Mouse (Mus musculus): ENCODE data around the gene Nfyb. TPM values are rescaled to one million over a fixed set of nuclear protein-coding genes. Genes with fewer than 3 reads are reported as not detected.

Gene Nfyb
- polyA plus RNA-seq, 1 experiment from 2014 or later, result 44.5 TPM

DNA sequence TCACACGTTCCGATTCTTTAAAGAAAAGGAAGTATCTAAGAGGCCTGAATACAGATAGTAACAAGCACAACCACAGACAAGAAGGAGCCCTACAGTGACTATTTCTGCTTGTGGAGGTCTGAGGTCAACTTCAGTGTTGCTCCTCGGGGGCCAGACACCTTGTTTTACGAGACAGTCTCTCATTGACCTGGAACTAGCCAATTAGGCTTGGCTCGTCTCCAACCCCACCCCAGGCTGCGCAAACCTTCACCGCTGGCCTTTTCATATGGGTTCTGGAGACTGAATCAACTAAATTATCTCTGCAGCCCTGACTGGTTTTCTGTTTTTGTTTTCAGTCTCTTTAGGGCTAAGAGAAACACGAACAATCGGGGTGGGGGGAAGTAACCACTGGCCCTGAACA is 6.6 kb downstream of the Nfyb start:
- Histone ChIP-seq H3K4me1 (ENCODE audit: control insufficient read depth, insufficient read depth, low read length) (peaks cover 37% of the 10 kb centered on the region), H3K4me3 (ENCODE audit: low read depth, low read length) (no peak overlapping the region), H3K4me2 (ENCODE audit: low read length) (no peak overlapping the region), H3K27ac (ENCODE audit: low read length) (no peak overlapping the region), H3K9ac (ENCODE audit: low read depth, low read length) (no peak overlapping the region), H3K36me3 (ENCODE audit: control insufficient read depth, insufficient read depth, low read length) (peaks cover 32% of the 10 kb centered on the region), H3K9me3 (replicated peaks; ENCODE audit: control insufficient read depth, low read length, poor library complexity, severe bottlenecking) (no peaks in the 10 kb centered on the region), H3K27me3 (ENCODE audit: control insufficient read depth, insufficient read depth, low read depth, low read length) (no peaks in the 10 kb centered on the region)
- no peak for ATAC-seq
- WGBS, result 70% methylated on average over 9 of the region's 9 CpGs

DNA sequence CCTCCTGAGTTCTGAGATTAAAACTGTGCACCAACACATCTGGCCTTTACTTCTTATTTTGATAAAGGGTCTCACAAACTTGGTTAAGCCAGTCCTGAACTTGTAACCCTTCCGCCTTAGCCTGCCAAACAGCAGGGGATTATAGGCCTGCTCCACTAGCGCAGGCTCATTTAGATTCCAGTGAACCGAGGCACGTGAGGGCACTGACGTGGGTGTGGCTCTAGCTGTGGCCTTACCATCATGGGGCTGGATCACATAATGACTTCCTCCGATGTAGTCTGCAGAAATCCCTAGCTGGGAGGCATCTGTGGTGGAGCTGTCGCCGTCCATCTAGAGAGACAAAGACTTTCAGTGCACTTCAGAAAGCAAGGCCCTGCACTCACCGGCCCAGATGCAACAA is 7.5 kb downstream of the Nfyb start:
- Histone ChIP-seq H3K4me3 (ENCODE audit: low read depth, low read length) (no peak overlapping the region), H3K27me3 (ENCODE audit: control insufficient read depth, insufficient read depth, low read depth, low read length) (no peaks in the 10 kb centered on the region), H3K9ac (ENCODE audit: low read depth, low read length) (no peak overlapping the region), H3K9me3 (replicated peaks; ENCODE audit: control insufficient read depth, low read length, poor library complexity, severe bottlenecking) (no peaks in the 10 kb centered on the region), H3K27ac (ENCODE audit: low read length) (no peak overlapping the region), H3K4me1 (ENCODE audit: control insufficient read depth, insufficient read depth, low read length) (peaks cover 31% of the 10 kb centered on the region), H3K36me3 (ENCODE audit: control insufficient read depth, insufficient read depth, low read length) (peaks cover 34% of the 10 kb centered on the region), H3K4me2 (ENCODE audit: low read length) (no peak overlapping the region)
- WGBS, result 93% methylated on average over 9 of the region's 9 CpGs
- no peak for ATAC-seq

DNA sequence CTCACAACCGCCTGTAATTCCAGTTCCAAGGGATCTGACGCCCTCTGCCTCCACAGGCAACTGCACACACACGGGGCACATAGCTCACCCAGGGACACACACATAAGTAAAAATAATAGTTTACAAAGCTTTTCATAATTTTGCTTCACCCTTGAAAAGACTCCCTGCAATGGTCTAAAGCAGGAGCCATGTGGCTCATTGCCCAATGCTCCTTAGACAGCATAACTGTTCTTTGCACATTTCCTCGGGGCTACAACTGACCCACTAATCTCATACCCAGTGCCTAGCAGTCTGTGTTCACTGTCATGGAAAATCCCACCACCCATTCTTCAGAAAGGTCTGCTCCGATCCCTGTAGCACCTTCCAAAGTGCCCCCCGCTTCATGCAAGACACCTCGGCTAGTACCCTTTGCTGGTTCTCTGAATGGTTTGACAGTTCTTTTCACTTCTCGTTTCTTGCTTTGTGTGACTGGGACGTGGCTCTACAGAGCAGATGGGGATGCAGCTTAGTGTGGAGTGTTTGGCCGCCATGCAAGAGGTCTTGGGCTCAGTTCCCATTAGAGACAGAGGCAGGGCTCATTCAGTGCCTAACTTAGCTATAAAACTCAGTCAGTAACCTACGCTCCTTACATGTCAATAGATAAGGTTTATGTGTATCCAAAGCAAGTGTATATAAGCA is 8.6 kb downstream of the Nfyb start:
- Histone ChIP-seq H3K4me1 (ENCODE audit: control insufficient read depth, insufficient read depth, low read length) (peaks cover 20% of the 10 kb centered on the region), H3K36me3 (ENCODE audit: control insufficient read depth, insufficient read depth, low read length) (peaks cover 42% of the 10 kb centered on the region), H3K27me3 (ENCODE audit: control insufficient read depth, insufficient read depth, low read depth, low read length) (no peaks in the 10 kb centered on the region), H3K4me3 (ENCODE audit: low read depth, low read length) (no peak overlapping the region), H3K4me2 (ENCODE audit: low read length) (no peak overlapping the region), H3K9ac (ENCODE audit: low read depth, low read length) (no peak overlapping the region), H3K27ac (ENCODE audit: low read length) (no peak overlapping the region), H3K9me3 (replicated peaks; ENCODE audit: control insufficient read depth, low read length, poor library complexity, severe bottlenecking) (no peaks in the 10 kb centered on the region)
- ATAC-seq, result no peak
- WGBS, result 89% methylated on average over 11 of the region's 11 CpGs

DNA sequence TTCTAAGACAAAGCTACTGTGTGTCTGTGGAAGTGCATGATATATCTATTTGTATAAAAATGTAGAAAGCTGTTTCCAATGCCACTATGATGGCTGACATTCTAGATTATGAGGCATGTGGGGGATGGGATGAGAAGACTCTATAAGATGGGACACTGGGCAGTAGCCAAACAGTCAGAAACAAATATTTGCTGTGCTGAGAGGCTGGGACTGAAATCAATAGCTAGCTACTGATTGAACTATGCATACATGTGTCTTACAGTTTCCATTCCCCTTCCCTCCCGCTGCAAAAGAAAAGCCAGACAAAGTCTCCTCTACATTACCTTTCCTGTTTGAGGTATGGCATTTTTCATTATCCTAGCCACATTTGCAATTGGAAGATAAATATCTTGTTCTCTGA is 9.3 kb downstream of the Nfyb start:
- Histone ChIP-seq H3K27me3 (ENCODE audit: control insufficient read depth, insufficient read depth, low read depth, low read length) (no peaks in the 10 kb centered on the region), H3K36me3 (ENCODE audit: control insufficient read depth, insufficient read depth, low read length) (peaks cover 45% of the 10 kb centered on the region), H3K4me2 (ENCODE audit: low read length) (no peak overlapping the region), H3K9ac (ENCODE audit: low read depth, low read length) (no peak overlapping the region), H3K9me3 (replicated peaks; ENCODE audit: control insufficient read depth, low read length, poor library complexity, severe bottlenecking) (no peaks in the 10 kb centered on the region), H3K4me1 (ENCODE audit: control insufficient read depth, insufficient read depth, low read length) (peaks cover 13% of the 10 kb centered on the region; the same call in 1 of the 2 replicates), H3K27ac (ENCODE audit: low read length) (no peak overlapping the region), H3K4me3 (ENCODE audit: low read depth, low read length) (no peak overlapping the region)
- ATAC-seq, result no peak
- WGBS, result 97% methylated on average over 1 of the region's 1 CpGs

DNA sequence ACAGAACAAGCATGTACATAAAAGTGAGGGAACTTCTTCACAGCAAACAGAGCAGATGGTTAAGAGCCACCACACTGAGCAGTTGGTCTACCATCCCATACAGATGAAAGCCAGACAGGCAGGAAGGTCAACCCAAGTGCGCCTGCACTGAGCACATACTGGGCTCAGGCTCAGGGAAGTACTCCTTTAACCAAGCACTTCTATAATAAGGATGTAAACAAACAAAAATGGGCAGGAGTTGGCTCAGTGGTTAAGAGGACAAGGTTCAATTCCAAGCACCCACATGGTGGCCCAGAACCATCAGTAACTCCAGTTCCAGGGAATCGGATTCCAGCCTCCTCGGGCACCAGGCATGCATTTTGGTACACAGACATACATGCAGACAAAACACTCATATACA is 11.0 kb downstream of the Nfyb start:
- no peak overlapping the region for H3K4me2 ChIP-seq (ENCODE audit: low read length)
- WGBS, result 93% methylated on average over 3 of the region's 3 CpGs
- H3K36me3 ChIP-seq (ENCODE audit: control insufficient read depth, insufficient read depth, low read length), result peaks cover 55% of the 10 kb centered on the region
- H3K9ac ChIP-seq (ENCODE audit: low read depth, low read length), result no peak overlapping the region
- ATAC-seq, result no peak
- H3K9me3 ChIP-seq (replicated peaks; ENCODE audit: control insufficient read depth, low read length, poor library complexity, severe bottlenecking), result no peaks in the 10 kb centered on the region
- H3K27me3 ChIP-seq (ENCODE audit: control insufficient read depth, insufficient read depth, low read depth, low read length), result no peaks in the 10 kb centered on the region
- H3K4me3 ChIP-seq (ENCODE audit: low read depth, low read length), result no peak overlapping the region
- H3K27ac ChIP-seq (ENCODE audit: low read length), result no peak overlapping the region
- 0 out of 2 replicates have a peak, but pooled peaks cover 4% of the 10 kb centered on the region for H3K4me1 ChIP-seq (ENCODE audit: control insufficient read depth, insufficient read depth, low read length)

DNA sequence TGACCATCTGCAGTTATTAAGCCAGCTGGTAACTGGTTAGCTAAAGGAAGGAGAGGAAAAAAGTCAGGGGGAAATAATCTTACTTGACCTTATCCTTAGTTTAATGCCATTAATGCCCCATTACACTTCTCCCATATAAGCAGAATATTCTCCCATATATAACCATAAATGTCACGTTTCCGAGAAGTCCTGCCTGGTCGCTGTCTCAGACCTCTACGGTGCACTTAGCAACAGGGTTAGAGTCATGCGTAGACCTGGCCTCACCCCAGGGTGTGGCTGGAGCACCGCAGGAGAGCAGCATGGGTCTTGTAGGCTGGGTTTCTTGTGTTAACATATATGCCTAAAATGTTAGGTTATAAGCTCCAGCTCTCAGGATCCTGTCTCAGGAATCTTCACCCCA is 13.2 kb downstream of the Nfyb start:
- no peaks in the 10 kb centered on the region for H3K27me3 ChIP-seq (ENCODE audit: control insufficient read depth, insufficient read depth, low read depth, low read length)
- no peak overlapping the region for H3K4me3 ChIP-seq (ENCODE audit: low read depth, low read length)
- no peaks in the 10 kb centered on the region for H3K4me1 ChIP-seq (ENCODE audit: control insufficient read depth, insufficient read depth, low read length)
- no peak for ATAC-seq
- H3K9me3 ChIP-seq (replicated peaks; ENCODE audit: control insufficient read depth, low read length, poor library complexity, severe bottlenecking), result no peaks in the 10 kb centered on the region
- H3K9ac ChIP-seq (ENCODE audit: low read depth, low read length), result no peak overlapping the region
- no peak overlapping the region for H3K27ac ChIP-seq (ENCODE audit: low read length)
- peaks cover 57% of the 10 kb centered on the region for H3K36me3 ChIP-seq (ENCODE audit: control insufficient read depth, insufficient read depth, low read length)
- no peak overlapping the region for H3K4me2 ChIP-seq (ENCODE audit: low read length)
- 94% methylated on average over 6 of the region's 6 CpGs for WGBS

DNA sequence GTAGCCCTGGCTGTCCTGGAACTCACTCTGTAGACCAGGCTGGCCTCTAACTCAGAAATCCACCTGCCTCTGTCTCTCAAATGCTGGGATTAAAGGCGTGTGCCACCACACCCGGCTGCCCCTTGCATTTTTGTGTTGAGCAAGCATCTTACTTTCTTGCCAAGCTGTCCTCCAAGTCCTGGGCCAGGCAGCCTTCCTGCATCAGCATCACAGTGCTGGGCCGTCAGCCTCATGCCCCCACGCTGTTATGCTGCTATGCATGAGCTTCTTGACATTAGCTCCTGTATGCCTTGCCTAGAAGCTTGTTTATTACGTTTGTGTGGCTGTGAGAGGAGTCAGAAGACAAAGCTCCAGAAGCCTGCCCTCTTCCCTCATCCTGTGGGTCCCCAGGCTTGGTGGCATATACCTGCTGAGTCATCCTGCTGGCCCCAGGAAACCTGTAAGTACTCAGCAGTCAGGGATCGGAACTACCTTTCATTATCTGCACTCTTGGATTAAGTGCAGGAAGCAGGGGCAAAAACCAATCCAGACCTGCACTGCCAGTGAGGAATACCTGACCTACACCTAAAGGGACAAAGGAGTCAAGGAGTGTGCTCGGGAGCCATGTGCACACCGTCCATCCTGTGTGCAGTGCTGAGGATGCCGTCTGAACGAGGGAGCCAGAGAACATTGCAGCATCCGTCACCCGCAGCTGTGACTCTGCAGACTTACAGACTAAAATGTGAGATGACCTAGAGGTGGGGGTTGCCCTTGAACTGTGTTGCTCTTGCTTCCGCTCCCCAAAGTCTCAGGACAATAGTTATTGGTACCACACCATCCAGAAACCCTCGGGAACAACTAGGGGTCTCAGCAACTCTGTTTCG is 16.7 kb downstream of the Nfyb start:
- Histone ChIP-seq H3K27ac (ENCODE audit: low read length) (no peak overlapping the region), H3K4me3 (ENCODE audit: low read depth, low read length) (no peak overlapping the region), H3K9ac (ENCODE audit: low read depth, low read length) (no peak overlapping the region), H3K4me2 (ENCODE audit: low read length) (no peak overlapping the region), H3K27me3 (ENCODE audit: control insufficient read depth, insufficient read depth, low read depth, low read length) (no peaks in the 10 kb centered on the region), H3K4me1 (ENCODE audit: control insufficient read depth, insufficient read depth, low read length) (no peaks in the 10 kb centered on the region), H3K9me3 (replicated peaks; ENCODE audit: control insufficient read depth, low read length, poor library complexity, severe bottlenecking) (no peaks in the 10 kb centered on the region), H3K36me3 (ENCODE audit: control insufficient read depth, insufficient read depth, low read length) (peaks cover 39% of the 10 kb centered on the region)
- 91% methylated on average over 15 of the region's 15 CpGs for WGBS
- ATAC-seq, result no peak

DNA sequence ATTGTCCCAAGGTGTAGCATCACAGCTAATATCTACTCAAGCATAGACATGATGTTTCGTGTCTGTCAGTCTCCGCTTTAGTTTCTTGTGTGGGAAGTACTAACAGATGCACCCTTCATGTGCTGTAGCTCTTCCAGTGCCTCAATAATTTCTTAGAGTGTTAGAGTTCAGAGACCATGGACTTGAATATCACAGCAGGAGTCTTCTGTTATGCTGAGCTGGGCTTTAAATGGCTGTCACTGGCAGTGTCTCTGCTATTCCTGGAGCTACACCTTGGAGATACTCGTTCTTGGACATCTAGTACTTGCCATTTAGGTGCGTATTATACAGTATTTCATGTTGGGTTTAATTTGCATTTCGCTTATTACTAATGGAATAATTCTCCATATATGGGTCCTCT is 18.6 kb downstream of the Nfyb start:
- Histone ChIP-seq H3K4me1 (ENCODE audit: control insufficient read depth, insufficient read depth, low read length) (no peaks in the 10 kb centered on the region), H3K27me3 (ENCODE audit: control insufficient read depth, insufficient read depth, low read depth, low read length) (no peaks in the 10 kb centered on the region), H3K27ac (ENCODE audit: low read length) (no peak overlapping the region), H3K36me3 (ENCODE audit: control insufficient read depth, insufficient read depth, low read length) (peaks cover 28% of the 10 kb centered on the region), H3K4me2 (ENCODE audit: low read length) (no peak overlapping the region), H3K4me3 (ENCODE audit: low read depth, low read length) (no peak overlapping the region), H3K9me3 (replicated peaks; ENCODE audit: control insufficient read depth, low read length, poor library complexity, severe bottlenecking) (no peaks in the 10 kb centered on the region), H3K9ac (ENCODE audit: low read depth, low read length) (no peak overlapping the region)
- WGBS, result 89% methylated on average over 5 of the region's 5 CpGs
- no peak for ATAC-seq

DNA sequence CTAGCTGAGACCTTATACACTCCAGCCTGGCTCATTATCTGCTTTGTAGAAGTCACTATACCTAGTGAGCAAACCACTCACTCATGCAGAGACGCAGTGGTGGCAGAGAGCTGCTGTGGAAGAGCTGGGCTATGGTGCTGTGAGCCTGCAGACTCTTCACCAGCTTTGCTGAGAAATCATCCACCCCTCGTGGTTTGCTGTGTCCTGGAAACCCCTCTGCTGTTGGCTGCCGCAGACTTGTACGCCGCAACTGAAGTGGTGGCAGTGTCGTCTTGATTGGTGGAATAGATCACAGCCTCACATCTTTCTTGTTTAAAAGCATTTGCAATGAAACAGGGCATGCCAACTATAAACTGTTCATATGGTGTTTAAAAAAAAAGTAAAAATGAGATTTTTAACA is 19.6 kb downstream of the Nfyb start:
- Histone ChIP-seq H3K27me3 (ENCODE audit: control insufficient read depth, insufficient read depth, low read depth, low read length) (no peaks in the 10 kb centered on the region), H3K9me3 (replicated peaks; ENCODE audit: control insufficient read depth, low read length, poor library complexity, severe bottlenecking) (no peaks in the 10 kb centered on the region), H3K4me2 (ENCODE audit: low read length) (no peak overlapping the region), H3K9ac (ENCODE audit: low read depth, low read length) (no peak overlapping the region), H3K27ac (ENCODE audit: low read length) (no peak overlapping the region), H3K4me1 (ENCODE audit: control insufficient read depth, insufficient read depth, low read length) (no peaks in the 10 kb centered on the region), H3K4me3 (ENCODE audit: low read depth, low read length) (no peak overlapping the region), H3K36me3 (ENCODE audit: control insufficient read depth, insufficient read depth, low read length) (peaks cover 24% of the 10 kb centered on the region)
- WGBS, result 92% methylated on average over 6 of the region's 6 CpGs
- ATAC-seq, result no peak
